ENCODE assay signal across 22 mouse cellular contexts in the genomic region with DNA sequence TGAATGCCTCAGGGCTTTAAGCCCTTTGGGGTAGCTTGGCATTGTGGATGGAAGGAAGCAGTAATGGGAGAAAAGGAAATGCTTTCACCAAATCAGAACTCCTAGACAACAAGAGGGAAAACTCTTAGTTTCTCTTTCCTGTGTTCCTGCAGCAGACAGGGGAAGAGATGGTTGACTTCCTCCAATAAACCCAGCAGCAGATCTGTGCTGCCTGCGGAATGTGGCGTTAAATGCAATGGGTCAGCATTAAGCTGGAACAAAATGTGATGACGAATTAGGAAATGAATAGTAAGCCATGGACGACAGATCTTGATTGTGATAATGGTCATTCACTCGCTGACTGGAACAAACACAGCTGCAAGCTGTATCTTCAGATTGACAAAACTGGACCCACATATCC.
"Had no signal": no experiment of that assay in that cellular context is flagged by ENCODE, and none has a peak within 500 bp of the region (broad histone marks: within the 10 kb centered on the region; RNA-seq: fewer than 3 reads in every experiment).

No protein-coding gene starts in this region.

- H3K4me2 ChIP-seq: lung, embryonic 15.5 days; midbrain, embryonic 12.5 days; neural tube, embryonic 13.5 days; neural tube, embryonic 15.5 days; stomach, embryonic 15.5 days had no signal

- DNase-seq: liver, postnatal 0 days; lung, adult 2 months; lung, postnatal 14 days; lung, postnatal 36 days; midbrain, embryonic 14.5 days; retina, postnatal 1 day; right cerebral cortex, adult 18-20 months; right cerebral cortex, postnatal 14 days; thymus, adult 2 months; thymus, postnatal 25 days; thymus, postnatal 4 days had no signal

- H3K9me3 ChIP-seq: lung, embryonic 15.5 days; midbrain, embryonic 10.5 days; midbrain, embryonic 12.5 days; neural tube, embryonic 13.5 days; neural tube, embryonic 15.5 days; stomach, embryonic 15.5 days had no signal

- H3K27ac ChIP-seq: lung, embryonic 15.5 days; macrophage; midbrain, embryonic 10.5 days; midbrain, embryonic 12.5 days; neural tube, embryonic 13.5 days; neural tube, embryonic 15.5 days; stomach, embryonic 15.5 days; stomach, postnatal 0 days had no signal

- ATAC-seq: liver, postnatal 0 days; lung, postnatal 0 days; midbrain, embryonic 16.5 days had no signal

- H3K4me1 ChIP-seq: lung, embryonic 15.5 days; stomach, embryonic 15.5 days had no signal

- H3K9ac ChIP-seq: liver, postnatal 0 days; lung, embryonic 15.5 days; midbrain, embryonic 12.5 days; neural tube, embryonic 13.5 days; neural tube, embryonic 15.5 days; stomach, embryonic 15.5 days had no signal

- H3K4me3 ChIP-seq: lung, embryonic 15.5 days; midbrain, embryonic 10.5 days; midbrain, embryonic 12.5 days; myocyte; neural tube, embryonic 13.5 days; neural tube, embryonic 15.5 days; stomach, embryonic 15.5 days had no signal

- H3K27me3 ChIP-seq: lung, embryonic 15.5 days; midbrain, embryonic 12.5 days; neural tube, embryonic 13.5 days; neural tube, embryonic 15.5 days; stomach, embryonic 15.5 days had no signal

- H3K36me3 ChIP-seq: lung, embryonic 15.5 days; midbrain, embryonic 10.5 days; midbrain, embryonic 12.5 days; neural tube, embryonic 13.5 days; neural tube, embryonic 15.5 days; stomach, embryonic 15.5 days had no signal
